Comparison of ENCODE assay signal across 9 mouse cellular contexts in genomic region chr12:106378303-106379075, GRCm38 (mm10).
DNase-seq lines count a peak whose midpoint lies in the region; ATAC-seq lines count a peak whose summit lies in the region.
"Had no signal": no experiment of that assay in that cellular context is flagged by ENCODE, and none has a peak within 500 bp of the region (broad histone marks: within the 10 kb centered on the region; RNA-seq: fewer than 3 reads in every experiment).

No protein-coding gene starts in this region.

- WGBS in heart, embryonic 11.5 days (ENCODE audit: insufficient replicate concordance), result 27% methylated on average over 19 of the region's 19 CpGs
- 21% methylated on average over 19 of the region's 19 CpGs for WGBS in embryonic facial prominence, embryonic 11.5 days
- 8% methylated on average over 19 of the region's 19 CpGs for WGBS in midbrain, embryonic 16.5 days

- peak overlapping the region; percentile 40; the same call in 1 of the 2 replicates for H3K9ac ChIP-seq in heart, embryonic 11.5 days (ENCODE audit: low read depth, low read length)
- H3K9ac ChIP-seq in embryonic facial prominence, embryonic 11.5 days (replicated peaks; ENCODE audit: low read length), result no peak overlapping the region
- peak overlapping the region; percentile 46; the same call in 1 of the 2 replicates for H3K9ac ChIP-seq in midbrain, embryonic 16.5 days (ENCODE audit: low read depth, low read length)

- peak overlapping the region; percentile 40 for H3K4me3 ChIP-seq in heart, embryonic 11.5 days (ENCODE audit: low read depth, low read length)
- peak overlapping the region; percentile 21 for H3K4me3 ChIP-seq in embryonic facial prominence, embryonic 11.5 days (ENCODE audit: low read depth, low read length)
- no peak overlapping the region; the same call in 1 of the 2 replicates for H3K4me3 ChIP-seq in midbrain, embryonic 16.5 days (ENCODE audit: low read depth, low read length)
- H3K4me3 ChIP-seq: erythroblast, embryonic 14.5 days had no signal

- DNase-seq in heart, postnatal 14 days, result no peak
- DNase-seq in embryonic facial prominence, embryonic 11.5 days (ENCODE audit: low spot score), result peak; percentile 63
- DNase-seq in kidney, adult 9 months, result peak; percentile 12
- DNase-seq in frontal cortex, postnatal 14 days (ENCODE audit: low spot score in 2 of 2), result no peak
- DNase-seq in urinary bladder, adult 2 months (ENCODE audit: low spot score), result no peak

- no peak for ATAC-seq in heart, embryonic 11.5 days (replicated peaks; ENCODE audit: insufficient number of reproducible peaks, low FRiP score, low TSS enrichment)
- no peak for ATAC-seq in embryonic facial prominence, embryonic 11.5 days (replicated peaks; ENCODE audit: insufficient number of reproducible peaks, low FRiP score, low TSS enrichment, low read depth)
- no peak for ATAC-seq in midbrain, embryonic 16.5 days
- no peak for ATAC-seq in activated CD4-positive, CD25-positive, alpha-beta regulatory T cell, adult 4 months

- H3K4me1 ChIP-seq in heart, embryonic 11.5 days (ENCODE audit: control insufficient read depth, insufficient read depth, low read length), result no peaks in the 10 kb centered on the region
- H3K4me1 ChIP-seq in embryonic facial prominence, embryonic 11.5 days (ENCODE audit: control insufficient read depth, insufficient read depth, low read length), result no peaks in the 10 kb centered on the region
- peaks cover 24% of the 10 kb centered on the region for H3K4me1 ChIP-seq in midbrain, embryonic 16.5 days (ENCODE audit: control insufficient read depth, insufficient read depth, low read length)

- no peak overlapping the region for H3K27ac ChIP-seq in heart, embryonic 11.5 days (ENCODE audit: low read depth, low read length)
- H3K27ac ChIP-seq in embryonic facial prominence, embryonic 11.5 days (replicated peaks; ENCODE audit: low read depth, low read length), result no peak overlapping the region
- no peak overlapping the region for H3K27ac ChIP-seq in midbrain, embryonic 16.5 days (ENCODE audit: low read length)

- intact Hi-C loops in heart, postnatal 14 days (cut with DNase I), result no loop called here

- H3K27me3 ChIP-seq in heart, embryonic 11.5 days (ENCODE audit: control insufficient read depth, insufficient read depth, low read length), result no peaks in the 10 kb centered on the region; the same call in 1 of the 2 replicates
- H3K27me3 ChIP-seq in embryonic facial prominence, embryonic 11.5 days (ENCODE audit: control insufficient read depth, insufficient read depth, low read length), result no peaks in the 10 kb centered on the region
- no peaks in the 10 kb centered on the region for H3K27me3 ChIP-seq in midbrain, embryonic 16.5 days (ENCODE audit: control insufficient read depth, insufficient read depth, low read depth, low read length)

- H3K9me3 ChIP-seq in heart, embryonic 11.5 days (replicated peaks; ENCODE audit: control insufficient read depth, low read length), result no peaks in the 10 kb centered on the region
- no peaks in the 10 kb centered on the region for H3K9me3 ChIP-seq in embryonic facial prominence, embryonic 11.5 days (replicated peaks; ENCODE audit: control insufficient read depth, low read length)
- H3K9me3 ChIP-seq in midbrain, embryonic 16.5 days (replicated peaks; ENCODE audit: control insufficient read depth, low read length, poor library complexity, severe bottlenecking), result no peaks in the 10 kb centered on the region

- H3K4me2 ChIP-seq in heart, embryonic 11.5 days, result peak overlapping the region; percentile 77
- peak overlapping the region; percentile 48 for H3K4me2 ChIP-seq in embryonic facial prominence, embryonic 11.5 days (ENCODE audit: low read depth, low read length)
- H3K4me2 ChIP-seq in midbrain, embryonic 16.5 days (ENCODE audit: low read length), result peak overlapping the region; percentile 55

- H3K36me3 ChIP-seq in heart, embryonic 11.5 days (ENCODE audit: control insufficient read depth, insufficient read depth, low read length), result no peaks in the 10 kb centered on the region
- H3K36me3 ChIP-seq in embryonic facial prominence, embryonic 11.5 days (replicated peaks; ENCODE audit: control insufficient read depth, insufficient read depth, low read depth, low read length), result no peaks in the 10 kb centered on the region
- H3K36me3 ChIP-seq in midbrain, embryonic 16.5 days (ENCODE audit: control insufficient read depth, insufficient read depth, low read length), result no peaks in the 10 kb centered on the region

Comparison
In these comparisons a context has a peak if more than half of its experiments do, and no peak if none do; other contexts are left out.
1. DNase-seq: peak in embryonic facial prominence, embryonic 11.5 days (single experiment) and kidney, adult 9 months (single experiment); none in heart, postnatal 14 days (0 of 2), frontal cortex, postnatal 14 days (0 of 2) and urinary bladder, adult 2 months (single experiment).
2. Peak in every context shown above with its lines, with median percentiles within 50 percentile points of each other: H3K4me2 ChIP-seq.